Mouse (Mus musculus) E14TG2a.4 (cell line): ENCODE results near the gene Bcas3.

Experiments
- CTCF ChIP-seq: conservative IDR thresholded peaks from 2 replicates; pipeline ENCODE4 v1.5.1; 2014; ENCODE audit warnings: low read length
- NANOG ChIP-seq: IDR thresholded peaks from 2 replicates; pipeline ENCODE4 v1.6.1; 2014; ENCODE audit warnings: borderline replicate concordance, low read length, mixed read lengths
- POU5F1 ChIP-seq: IDR thresholded peaks from 2 replicates; pipeline ENCODE4 v1.6.1; 2014; ENCODE audit warnings: low read length, borderline replicate concordance

DNA sequence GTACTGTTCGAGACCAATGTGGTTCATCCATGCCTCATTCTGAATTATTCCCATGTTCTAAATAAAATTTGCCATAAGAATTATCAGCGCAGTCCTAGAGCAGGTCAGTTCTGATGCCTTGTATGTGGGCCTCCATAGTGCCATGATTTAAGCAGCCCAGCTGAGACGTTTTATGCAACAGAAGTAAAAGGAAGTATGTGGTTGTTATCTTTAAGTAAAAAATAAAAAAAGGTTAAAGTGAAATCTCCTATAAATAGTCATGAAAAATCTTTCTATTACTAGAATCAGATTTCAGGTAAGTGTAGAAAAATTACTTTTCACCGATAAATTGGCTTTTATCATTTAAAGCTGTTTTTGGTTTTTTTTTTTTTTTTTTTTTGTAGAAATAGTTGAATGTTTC is 290.1 kb downstream of the Bcas3 start:
- TF ChIP-seq CTCF (no peak), POU5F1 (no peak), NANOG (no peak)
